Mouse (Mus musculus): ENCODE results near the gene Gm11237.
"Not testable (repeated sequence)": the region's sequence is repeated elsewhere in the genome, so short reads cannot be mapped to it uniquely, and the experiment has no call there.

DNA sequence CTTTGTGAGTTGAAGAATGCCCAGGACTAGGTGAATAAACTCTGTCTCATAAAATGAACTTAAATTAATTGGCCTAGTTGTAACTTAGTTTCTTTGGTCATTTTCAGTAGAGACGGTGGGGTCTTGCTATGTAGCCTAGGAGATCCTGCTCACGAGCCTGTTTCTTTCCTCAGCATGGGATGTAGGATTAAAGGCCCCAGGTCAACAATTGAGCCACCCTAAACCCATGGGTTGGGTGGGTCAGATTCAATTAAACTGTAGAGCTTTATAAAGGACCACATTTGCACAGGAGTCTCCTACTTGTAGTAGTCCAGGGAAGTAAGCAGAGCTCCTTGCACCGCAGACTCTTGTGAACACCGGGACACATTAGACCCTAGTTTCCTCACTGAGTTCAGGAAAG, 45.3 kb downstream of the Gm11237 start, which contains the start of gene Gm11239:
- not testable (repeated sequence) for TF ChIP-seq CTCF (IDR thresholded peaks at IDR 0.05; ENCODE audit: extremely low read depth, insufficient read length, insufficient replicate concordance, low read depth, low read length); POLR2A (IDR thresholded peaks at IDR 0.05; ENCODE audit: low read depth, low read length)

Data from small intestine, adult 2 months (tissue).